Mouse (Mus musculus): ENCODE measurements around the gene Gpr68. TPM values are rescaled to one million over a fixed set of nuclear protein-coding genes. Genes with fewer than 3 reads are reported as not detected.
A peak's percentile ranks its signal among the peaks of the same experiment; 100 is the strongest.

Gpr68 gene
- total RNA-seq, 2 experiments from 2014 or later = 0.10 to 0.15 TPM

DNA sequence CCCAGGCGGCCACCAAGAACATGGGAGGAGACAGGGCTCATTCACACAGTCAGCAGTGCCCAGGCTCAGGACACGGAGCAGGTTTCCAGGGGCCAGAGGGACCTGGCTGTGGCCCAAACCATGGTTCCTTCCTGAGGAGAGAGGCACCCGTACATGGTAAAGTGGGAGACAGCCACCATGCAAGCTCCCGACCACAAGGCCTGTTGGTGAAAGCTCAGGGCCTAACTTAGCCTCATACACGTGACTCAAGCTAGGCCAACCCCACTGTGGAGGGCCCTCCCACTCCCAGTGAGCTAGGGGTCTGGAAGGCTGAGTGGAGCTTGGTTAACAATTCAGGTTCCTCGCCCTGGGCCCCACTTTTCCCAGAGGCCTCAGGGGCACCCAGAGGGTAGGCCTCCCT, 30.1 kb downstream of the Gpr68 start:
- no peak for DNase-seq
- intact Hi-C loops (cut with DNase I) = no loop called here

GRCm38 (mm10) chr12:100875960-100876359, 32.0 kb downstream of the Gpr68 start:
- DNase-seq = no peak
- intact Hi-C loops (cut with DNase I) = no loop called here

- intact Hi-C loops (cut with DNase I) = no loop called here
- DNase-seq = no peak
Measured at GRCm38 (mm10) chr12:100875553-100875952, 32.4 kb downstream of the Gpr68 start.

GRCm38 (mm10) chr12:100873612-100874011, 34.4 kb downstream of the Gpr68 start:
- DNase-seq = no peak
- intact Hi-C loops (cut with DNase I) = no loop called here

DNA sequence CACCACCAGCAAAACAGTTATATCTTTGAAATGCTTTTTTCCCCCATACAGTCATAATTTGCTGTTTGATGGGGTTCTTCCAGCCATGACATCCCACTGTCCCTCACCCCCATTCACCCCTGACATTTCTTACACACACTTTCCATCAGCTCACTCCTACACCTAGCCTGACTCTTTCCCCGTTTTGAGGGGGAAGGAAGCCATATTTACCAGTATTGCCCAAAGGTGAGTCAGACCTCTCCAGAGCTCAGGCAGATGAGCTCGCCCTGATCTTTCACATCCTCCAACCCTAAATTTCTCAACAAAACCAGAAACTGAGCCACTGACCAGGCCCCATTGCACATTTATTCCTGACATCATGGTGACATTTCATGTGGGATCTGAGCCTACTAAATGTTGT, 36.2 kb downstream of the Gpr68 start:
- intact Hi-C loops (cut with DNase I) = no loop called here

GRCm38 (mm10) chr12:100871234-100871633, 36.8 kb downstream of the Gpr68 start:
- intact Hi-C loops (cut with DNase I) = no loop called here
- DNase-seq = no peak

More for the DNA sequence above, 36.2 kb downstream of the Gpr68 start:
- no peak for DNase-seq

- intact Hi-C loops (cut with DNase I) = loop anchor here (5.0 kb wide), 1 partner anchor 39 kb away; the partner anchor contains the start of gene Gpr68
- no peak for DNase-seq
Measured at GRCm38 (mm10) chr12:100868049-100868622, 39.9 kb downstream of the Gpr68 start.

GRCm38 (mm10) chr12:100867097-100867496, 40.9 kb downstream of the Gpr68 start:
- intact Hi-C loops (cut with DNase I) = loop anchor here (5.0 kb wide), 1 partner anchor 40 kb away; the partner anchor contains the start of gene Gpr68
- DNase-seq = peak; percentile 29 to 51

GRCm38 (mm10) chr12:100865509-100866078, 42.4 kb downstream of the Gpr68 start:
- DNase-seq = no peak
- intact Hi-C loops (cut with DNase I) = loop anchor here (5.0 kb wide), 1 partner anchor 42 kb away; the partner anchor contains the start of gene Gpr68

DNA sequence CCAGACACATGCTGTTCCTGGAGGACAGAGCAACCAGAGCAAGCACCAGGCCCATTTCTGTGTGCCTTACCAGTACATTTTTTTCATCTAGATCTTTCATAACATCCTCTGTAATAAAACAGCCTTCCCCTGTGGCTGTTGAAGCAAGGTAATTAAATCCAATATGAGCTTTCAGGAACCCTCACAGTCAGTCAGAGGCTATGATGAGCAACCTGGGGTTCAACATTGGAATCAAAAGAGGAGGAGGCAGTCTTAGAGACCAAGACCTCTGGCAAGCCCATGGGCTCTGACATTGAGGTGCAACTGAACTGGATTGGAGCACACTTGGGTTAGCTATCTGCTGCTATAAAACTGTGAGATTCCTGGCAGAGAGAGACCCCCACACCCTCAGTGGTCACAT, 42.9 kb downstream of the Gpr68 start:
- intact Hi-C loops (cut with DNase I) = loop anchor here (5.0 kb wide), 1 partner anchor 42 kb away; the partner anchor contains the start of gene Gpr68

DNA sequence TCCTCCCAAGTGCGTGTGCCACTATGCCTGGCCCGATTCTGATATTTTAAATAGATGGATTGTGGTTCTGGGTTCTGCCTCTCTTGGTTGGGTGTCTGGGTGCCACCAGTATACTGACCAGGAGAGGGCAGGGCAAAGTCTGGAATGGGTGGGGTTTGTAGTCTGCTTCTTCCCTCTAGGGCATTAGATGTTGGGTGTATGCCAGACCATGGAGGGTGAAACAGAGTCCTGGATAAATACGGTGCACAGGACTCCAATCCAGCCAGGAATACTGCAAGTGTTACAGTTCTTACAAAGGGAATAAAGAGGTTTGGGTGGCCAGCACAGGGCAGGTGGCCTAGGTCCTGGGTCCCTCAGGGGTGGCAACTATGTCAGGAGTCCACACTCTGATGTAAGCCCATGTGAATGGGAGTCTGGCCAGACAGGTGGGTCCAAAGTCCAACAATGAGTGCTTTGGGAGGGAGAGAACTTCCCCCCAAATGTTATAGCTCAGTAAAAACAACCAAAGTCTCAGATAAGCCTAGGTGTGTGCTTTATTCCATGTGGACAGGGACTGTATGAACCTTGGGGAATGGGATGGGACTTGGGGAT, 45.0 kb downstream of the Gpr68 start:
- DNase-seq = no peak
- intact Hi-C loops (cut with DNase I) = no loop called here

More for the DNA sequence above, 42.9 kb downstream of the Gpr68 start:
- DNase-seq = no peak

DNA sequence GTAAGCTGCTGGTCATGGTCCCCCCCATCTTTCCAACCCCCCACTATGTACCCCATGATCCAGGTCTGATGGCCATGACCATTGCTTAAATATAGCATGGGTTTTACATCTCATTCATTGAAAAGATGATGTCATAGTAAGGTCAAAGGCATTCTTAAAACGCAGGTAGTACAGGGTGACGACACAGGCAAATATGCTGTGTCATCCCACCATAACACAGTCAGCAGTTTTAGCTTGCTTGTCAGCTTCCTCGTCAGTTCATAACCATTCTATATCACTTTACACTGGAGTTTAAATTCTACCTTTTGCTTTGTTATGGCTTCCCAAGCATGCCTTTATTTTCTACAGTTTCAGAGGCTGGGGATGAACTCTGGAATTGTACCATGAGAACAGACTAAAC, 45.7 kb downstream of the Gpr68 start:
- DNase-seq = no peak
- intact Hi-C loops (cut with DNase I) = no loop called here

DNA sequence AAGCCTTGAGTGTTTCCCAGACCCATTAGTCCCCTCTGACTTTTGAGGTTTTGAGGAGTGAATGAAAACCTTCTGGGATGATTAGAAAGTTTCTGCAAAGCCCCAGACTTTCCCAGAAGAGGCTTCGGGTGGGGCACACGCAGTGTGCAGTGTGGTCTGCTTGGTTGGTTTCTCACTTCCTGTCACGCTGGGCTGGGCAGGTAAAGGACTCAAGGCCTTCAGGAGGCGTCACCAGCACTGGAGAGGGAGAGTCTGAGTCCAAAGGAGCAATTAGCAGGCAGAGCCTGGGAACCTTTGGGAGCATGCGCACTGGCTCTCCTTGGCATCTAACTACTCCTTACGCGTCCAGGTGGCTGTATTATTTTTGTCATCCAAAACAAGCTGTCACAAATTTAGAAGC, 50.2 kb downstream of the Gpr68 start:
- DNase-seq = no peak
- intact Hi-C loops (cut with DNase I) = no loop called here

GRCm38 (mm10) chr12:100856337-100856736, 51.7 kb downstream of the Gpr68 start:
- intact Hi-C loops (cut with DNase I) = no loop called here
- DNase-seq = no peak

DNA sequence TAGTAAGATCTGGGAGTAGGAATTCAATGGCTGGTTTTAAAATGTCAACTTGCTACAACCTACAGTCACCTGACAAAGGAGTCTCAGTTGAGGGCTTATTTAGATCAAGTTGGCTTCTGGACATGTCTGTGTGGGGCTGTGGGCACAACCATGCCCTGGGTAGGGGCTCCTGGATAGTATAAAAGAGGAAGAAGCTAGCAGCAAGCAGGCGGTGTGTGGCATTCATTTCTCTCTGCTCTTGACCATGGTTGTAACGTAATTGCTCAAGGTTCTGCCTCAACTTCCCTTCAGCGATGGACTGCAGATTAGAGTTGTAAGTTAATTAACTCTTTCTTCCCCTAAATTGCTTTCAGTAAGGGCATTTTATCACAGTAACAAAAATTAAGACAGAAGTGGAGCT, 55.6 kb downstream of the Gpr68 start:
- intact Hi-C loops (cut with DNase I) = no loop called here
- no peak for DNase-seq

- intact Hi-C loops (cut with DNase I) = loop anchor here (1.0 kb wide), 1 partner anchor 79 kb away; no protein-coding TSS in a partner anchor
- DNase-seq = no peak
Measured at GRCm38 (mm10) chr12:100849421-100850138, 58.4 kb downstream of the Gpr68 start.

GRCm38 (mm10) chr12:100847437-100848080, 60.4 kb downstream of the Gpr68 start:
- intact Hi-C loops (cut with DNase I) = no loop called here
- no peak for DNase-seq

DNA sequence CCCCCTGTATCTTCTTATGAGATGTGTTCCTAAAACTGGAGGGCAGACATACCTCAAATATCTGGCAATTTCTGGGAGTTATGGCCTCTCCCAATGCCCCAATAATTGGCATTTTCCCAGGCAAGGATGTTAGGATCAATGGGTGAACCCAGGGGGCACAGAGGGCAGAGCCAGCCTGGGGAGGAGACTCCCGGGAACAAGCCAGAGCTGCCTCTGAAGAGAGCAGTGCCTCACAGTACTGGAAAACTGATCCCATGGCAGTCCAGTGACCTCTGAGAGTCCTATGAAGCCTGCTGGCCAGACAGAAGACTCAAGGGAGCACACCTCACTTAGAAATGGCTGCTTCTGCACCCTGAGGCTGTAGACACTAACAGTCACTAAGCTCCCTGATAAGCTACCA, 61.4 kb downstream of the Gpr68 start:
- DNase-seq = no peak
- intact Hi-C loops (cut with DNase I) = no loop called here

GRCm38 (mm10) chr12:100845829-100846228, 62.2 kb downstream of the Gpr68 start:
- DNase-seq = no peak
- intact Hi-C loops (cut with DNase I) = no loop called here

DNA sequence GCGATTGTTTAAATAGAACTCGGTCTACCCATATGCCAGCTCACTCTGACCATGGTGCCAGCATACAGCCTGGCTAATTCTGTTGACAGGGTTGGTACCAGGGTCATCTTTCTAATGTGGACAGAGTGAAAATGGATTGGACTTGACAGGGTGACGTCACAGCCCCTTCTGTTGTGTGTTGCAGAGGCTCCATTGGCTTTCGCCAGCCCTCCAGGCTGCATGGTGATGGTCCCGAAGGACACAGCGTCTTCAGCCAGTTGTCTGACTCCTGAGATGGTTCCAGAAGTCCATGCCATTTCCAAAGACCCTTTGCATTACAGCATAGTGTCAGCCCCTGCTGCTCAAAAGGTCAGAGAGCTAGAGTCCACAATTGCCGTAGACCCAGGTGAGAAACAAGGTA, 63.5 kb downstream of the Gpr68 start:
- no peak for DNase-seq
- intact Hi-C loops (cut with DNase I) = loop anchor here (5.0 kb wide), 2 partner anchors 52 to 67 kb away; partner anchors contain the start of gene Dglucy

DNA sequence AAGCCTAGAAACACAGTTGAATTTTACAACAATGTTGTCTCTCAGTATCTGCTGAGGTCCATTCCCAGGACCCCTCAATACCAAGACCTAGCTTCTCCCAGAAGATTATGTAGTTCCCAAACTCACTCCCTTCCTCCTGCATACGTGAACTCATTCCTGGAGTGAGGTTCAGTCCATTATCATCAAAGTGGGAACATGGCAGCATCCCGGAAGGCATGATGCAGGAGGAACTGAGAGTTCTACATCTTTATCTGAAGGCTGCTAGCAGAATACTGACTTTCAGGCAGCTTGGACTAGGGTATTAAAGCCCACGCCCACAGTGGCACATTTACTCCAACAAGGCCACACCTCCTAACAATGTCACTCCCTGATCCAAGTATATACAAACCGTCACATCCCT, 64.8 kb downstream of the Gpr68 start:
- no peak for DNase-seq
- intact Hi-C loops (cut with DNase I) = loop anchor here (5.0 kb wide), 2 partner anchors 51 to 66 kb away; partner anchors contain the start of gene Dglucy

All from gastrocnemius, postnatal 36 days (tissue).